Mouse (Mus musculus): ENCODE results near the gene Gm27027.
A peak's percentile ranks its signal among the peaks of the same experiment; 100 is the strongest.

Gm27027 gene

DNA sequence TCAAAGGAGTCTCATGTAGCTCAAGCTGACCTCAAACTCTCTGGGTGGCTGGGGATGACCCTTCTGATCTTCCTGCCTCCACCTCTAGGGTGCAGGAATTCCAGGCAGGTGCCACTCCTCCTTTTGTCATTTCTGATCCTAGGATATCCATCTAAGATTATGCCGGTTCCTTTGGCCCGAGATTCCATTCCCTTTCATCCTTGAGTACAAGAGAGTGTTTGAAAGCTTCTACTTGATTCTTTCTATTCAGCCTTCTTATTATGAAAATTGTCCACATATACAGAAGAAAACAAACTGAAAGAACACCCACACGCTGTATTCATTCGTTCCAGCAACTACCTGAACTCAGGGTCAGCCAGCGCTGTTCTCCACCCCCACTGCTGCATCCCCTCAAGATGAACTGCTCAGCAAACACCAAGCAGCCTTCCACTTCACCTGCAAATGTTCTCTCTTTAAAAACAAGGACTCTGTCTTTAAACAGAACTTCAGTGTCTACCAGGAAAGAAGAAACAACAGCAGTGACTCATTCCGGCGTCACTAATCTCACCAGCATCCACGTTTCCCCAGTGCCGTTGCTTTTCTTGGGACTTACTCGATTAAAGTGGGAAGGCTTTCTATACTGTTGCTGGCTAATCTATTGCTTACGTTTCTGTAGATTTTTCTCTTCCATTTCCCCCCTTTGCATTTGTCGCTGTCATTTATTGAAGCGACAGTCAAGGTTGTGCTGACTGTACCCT is 68.3 kb downstream of the Gm27027 start:
- no peak for DNase-seq (ENCODE audit: low spot score)

DNA sequence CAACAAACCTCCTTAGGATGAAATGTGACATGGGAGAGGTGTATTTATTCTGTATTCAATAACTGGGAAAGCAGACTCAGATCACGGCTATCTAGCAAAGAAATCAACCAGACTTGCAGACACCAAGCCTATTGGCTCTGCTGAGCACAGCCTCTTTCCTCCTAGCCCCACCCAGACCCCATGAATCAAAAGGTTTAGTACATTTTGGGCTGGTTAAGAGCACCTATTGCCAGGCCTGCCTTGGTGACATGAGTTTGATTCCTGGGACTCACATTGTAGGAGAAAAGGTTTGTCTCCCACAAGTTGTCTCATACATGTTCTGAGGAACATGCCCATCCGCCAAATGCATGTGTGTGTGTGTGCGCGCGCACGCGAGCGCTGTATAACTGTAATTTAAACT is 70.0 kb downstream of the Gm27027 start:
- no peak for DNase-seq (ENCODE audit: low spot score)

DNA sequence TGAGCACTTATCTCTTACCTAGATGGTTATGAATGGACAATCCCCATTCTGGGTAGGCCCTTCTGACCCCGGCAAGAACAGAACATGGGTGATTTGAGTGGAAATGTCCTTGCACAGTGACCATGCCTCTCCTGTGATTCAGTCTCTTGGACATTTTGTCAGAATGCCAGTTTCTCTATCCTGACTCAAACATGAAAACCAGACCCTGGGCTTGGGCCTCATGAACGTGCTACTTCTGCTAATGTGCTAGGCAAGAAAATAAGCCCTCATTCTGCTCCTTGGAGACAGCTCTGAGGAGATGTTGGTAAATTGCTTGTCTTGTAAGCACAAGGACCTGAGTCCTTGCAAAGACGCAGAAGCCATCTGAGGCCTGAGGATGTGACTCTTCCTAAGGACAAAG is 77.1 kb downstream of the Gm27027 start:
- no peak for DNase-seq (ENCODE audit: low spot score)

DNA sequence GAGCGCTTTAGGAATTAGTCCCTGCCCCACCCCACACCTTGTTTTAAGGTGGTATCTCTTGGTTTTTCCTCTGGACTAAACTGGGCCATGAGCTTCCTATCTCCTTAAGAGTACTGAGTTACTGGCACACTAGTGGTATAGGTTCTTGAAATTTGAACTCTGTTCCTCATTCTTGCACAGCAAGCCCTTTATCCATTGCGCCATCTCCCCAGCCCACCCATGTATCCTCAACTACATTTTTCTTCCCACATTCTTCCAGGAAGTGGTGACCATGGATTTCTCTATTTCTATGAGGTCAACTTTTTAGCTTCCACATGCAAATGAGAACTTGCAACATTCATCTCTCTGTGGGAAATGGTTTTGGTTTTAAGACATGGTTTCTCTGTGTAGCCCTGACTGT is 82.6 kb downstream of the Gm27027 start:
- no peak for DNase-seq (ENCODE audit: low spot score)

DNA sequence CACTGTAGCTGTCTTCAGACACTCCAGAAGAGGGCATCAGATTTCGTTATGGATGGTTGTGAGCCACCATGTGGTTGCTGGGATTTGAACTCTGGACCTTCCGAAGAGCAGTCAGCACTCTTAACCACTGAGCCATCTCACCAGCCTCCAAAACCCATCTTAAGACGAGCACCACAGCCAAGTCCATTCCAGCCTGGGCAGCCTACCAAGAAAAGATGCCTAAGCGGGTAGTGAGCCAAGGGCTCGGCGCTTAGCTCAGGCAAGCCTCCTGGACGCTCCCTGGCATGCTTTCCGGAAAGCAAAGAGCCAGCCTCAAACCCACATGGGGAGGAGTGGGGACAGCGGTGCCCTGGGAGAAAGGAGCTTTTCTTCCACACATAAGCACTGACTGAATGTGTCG is 84.2 kb downstream of the Gm27027 start:
- DNase-seq (ENCODE audit: low spot score): peak; percentile 31

DNA sequence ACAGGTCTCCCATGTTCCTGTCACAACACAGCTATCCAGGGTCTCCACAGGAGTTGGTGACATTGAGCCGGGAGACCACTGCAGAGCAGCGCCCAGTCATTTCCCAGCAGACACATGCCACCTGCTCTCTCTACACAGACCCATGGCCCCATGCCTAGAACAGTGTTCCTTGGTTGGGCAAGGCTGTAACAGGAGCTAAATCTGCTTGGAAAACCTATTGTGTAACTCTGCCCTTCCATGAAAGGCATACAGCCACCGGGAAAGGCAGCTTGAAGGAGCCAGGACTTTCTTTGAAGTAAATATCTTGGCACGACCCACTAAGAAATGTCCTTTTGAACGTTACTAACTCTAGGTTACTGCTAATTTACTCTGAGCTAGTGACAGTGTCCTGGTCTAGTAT is 86.4 kb downstream of the Gm27027 start:
- DNase-seq (ENCODE audit: low spot score): peak; percentile 54

DNA sequence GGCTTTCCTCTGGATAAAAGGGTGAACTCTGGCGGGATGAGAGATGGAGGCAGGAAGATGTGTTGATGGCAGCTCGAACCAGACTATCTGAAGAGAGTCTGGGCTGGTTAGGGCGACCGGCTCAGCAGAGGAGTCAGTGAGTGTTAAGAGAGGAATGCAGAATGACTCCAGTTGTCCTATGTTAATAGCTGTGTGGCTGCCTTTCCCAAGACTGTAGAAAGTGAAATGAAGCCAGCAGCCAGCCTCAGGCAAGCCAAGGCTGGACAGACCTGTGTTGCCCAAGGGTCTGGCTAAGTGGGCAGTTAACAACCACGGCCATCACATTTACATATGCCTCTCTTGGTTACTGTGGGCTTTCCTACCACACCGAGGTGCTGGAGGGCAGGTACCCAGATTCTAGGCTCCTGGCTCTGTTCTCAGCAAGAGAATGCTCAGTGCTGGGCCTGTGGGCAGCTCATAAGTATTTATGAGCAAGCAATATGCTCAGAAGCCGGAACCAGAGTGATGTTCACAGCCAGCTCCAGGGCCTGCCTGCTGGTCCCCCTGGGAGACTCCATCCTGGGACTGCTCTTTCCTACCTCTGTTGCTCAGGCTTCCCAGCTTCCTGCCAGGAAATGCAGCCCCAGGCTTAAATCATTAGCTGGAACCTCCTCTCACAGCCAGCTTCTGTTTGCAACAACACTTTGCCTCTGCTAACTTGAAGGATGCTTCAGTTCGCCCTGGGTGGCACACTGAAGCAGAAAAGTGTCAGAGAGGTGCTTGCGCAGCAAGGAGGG is 88.4 kb downstream of the Gm27027 start:
- DNase-seq (ENCODE audit: low spot score): no peak

Data from lung, postnatal 25 days (tissue).